Mouse (Mus musculus): ENCODE data around the gene Mospd3.

The Mospd3 gene

GRCm38 (mm10) chr5:137582702-137583101 lies 18.2 kb downstream of the Mospd3 start:
- DNase-seq (ENCODE audit: low spot score in 2 of 2) = no peak

GRCm38 (mm10) chr5:137580246-137580645 lies 20.6 kb downstream of the Mospd3 start:
- DNase-seq (ENCODE audit: low spot score in 2 of 2) = no peak

- DNase-seq (ENCODE audit: low spot score in 2 of 2) = no peak
Observed at GRCm38 (mm10) chr5:137574470-137574901, 26.4 kb downstream of the Mospd3 start.

- peak; percentile 77 to 79 for DNase-seq (ENCODE audit: low spot score in 2 of 2)
Observed at GRCm38 (mm10) chr5:137570691-137571586, 29.9 kb downstream of the Mospd3 start.

- DNase-seq (ENCODE audit: low spot score in 2 of 2) = no peak
Observed at GRCm38 (mm10) chr5:137570181-137570580, 30.7 kb downstream of the Mospd3 start.

GRCm38 (mm10) chr5:137569665-137570064 lies 31.2 kb downstream of the Mospd3 start, which contains the start of gene Tfr2:
TSS of gene Tfr2 (plus strand) at chr5:137569840.
- DNase-seq (ENCODE audit: low spot score in 2 of 2) = peak; percentile 87 to 90

GRCm38 (mm10) chr5:137569031-137569430 lies 31.8 kb downstream of the Mospd3 start:
- peak in 1 of 2 experiments; percentile 54 for DNase-seq (ENCODE audit: low spot score in 2 of 2)

- no peak for DNase-seq (ENCODE audit: low spot score in 2 of 2)
Observed at GRCm38 (mm10) chr5:137568223-137568798, 32.5 kb downstream of the Mospd3 start.

GRCm38 (mm10) chr5:137566416-137566815 lies 34.4 kb downstream of the Mospd3 start:
- DNase-seq (ENCODE audit: low spot score in 2 of 2) = peak in 1 of 2 experiments; percentile 52

GRCm38 (mm10) chr5:137565744-137566143 lies 35.1 kb downstream of the Mospd3 start:
- no peak for DNase-seq (ENCODE audit: low spot score in 2 of 2)

GRCm38 (mm10) chr5:137562965-137563364 lies 37.9 kb downstream of the Mospd3 start:
- DNase-seq (ENCODE audit: low spot score in 2 of 2) = no peak

GRCm38 (mm10) chr5:137561556-137561955 lies 39.3 kb downstream of the Mospd3 start:
- DNase-seq (ENCODE audit: low spot score in 2 of 2) = no peak

- DNase-seq (ENCODE audit: low spot score in 2 of 2) = no peak
Observed at GRCm38 (mm10) chr5:137553898-137554297, 47.0 kb downstream of the Mospd3 start.

GRCm38 (mm10) chr5:137553411-137553837 lies 47.4 kb downstream of the Mospd3 start, which contains the start of gene Actl6b:
TSS of gene Actl6b (plus strand) at chr5:137553517.
- peak; percentile 62 to 88 for DNase-seq (ENCODE audit: low spot score in 2 of 2)

GRCm38 (mm10) chr5:137553000-137553399 lies 47.9 kb downstream of the Mospd3 start:
- DNase-seq (ENCODE audit: low spot score in 2 of 2) = no peak

- DNase-seq (ENCODE audit: low spot score in 2 of 2) = no peak
Observed at GRCm38 (mm10) chr5:137551119-137551518, 49.7 kb downstream of the Mospd3 start.

GRCm38 (mm10) chr5:137549840-137550239 lies 51.0 kb downstream of the Mospd3 start:
- no peak for DNase-seq (ENCODE audit: low spot score in 2 of 2)

Data from spleen, postnatal 4 days (tissue).